Comparison of ENCODE assay signal across 9 mouse cellular contexts in genomic region chr6:88189312-88190042, GRCm38 (mm10). TPM values are rescaled to one million over a fixed set of nuclear protein-coding genes. Genes with fewer than 3 reads are reported as not detected.
A peak's percentile ranks its signal among the peaks of the same experiment; 100 is the strongest.
DNase-seq lines count a peak whose midpoint lies in the region; ATAC-seq and TF ChIP-seq lines count a peak whose summit lies in the region.
"Had no signal": no experiment of that assay in that cellular context is flagged by ENCODE, and none has a peak within 500 bp of the region (broad histone marks: within the 10 kb centered on the region; RNA-seq: fewer than 3 reads in every experiment).

No protein-coding gene starts in this region.

- peak overlapping the region; percentile 77 for H3K4me2 ChIP-seq in forebrain, embryonic 14.5 days (ENCODE audit: low read length)
- peak overlapping the region; percentile 71 for H3K4me2 ChIP-seq in liver, postnatal 0 days (ENCODE audit: low read depth, low read length)
- peak overlapping the region; percentile 58 for H3K4me2 ChIP-seq in neural tube, embryonic 14.5 days (ENCODE audit: low read depth, low read length)

- H3K9ac ChIP-seq in ES-E14 (ENCODE audit: insufficient read depth, low read depth, low read length, poor library complexity, severe bottlenecking), result peak overlapping the region; percentile 25; the same call in 1 of the 2 replicates
- H3K9ac ChIP-seq in forebrain, embryonic 14.5 days (ENCODE audit: low read length), result peak overlapping the region; percentile 38
- H3K9ac ChIP-seq in liver, postnatal 0 days (replicated peaks), result no peak overlapping the region
- H3K9ac ChIP-seq in neural tube, embryonic 14.5 days (replicated peaks; ENCODE audit: low read depth, low read length), result no peak overlapping the region

- H3K36me3 ChIP-seq in ES-E14 (ENCODE audit: control insufficient read depth, insufficient read depth, low read length, poor library complexity, severe bottlenecking), result no peaks in the 10 kb centered on the region
- H3K36me3 ChIP-seq in forebrain, embryonic 14.5 days (ENCODE audit: control insufficient read depth, insufficient read depth, low read length), result no peaks in the 10 kb centered on the region
- no peaks in the 10 kb centered on the region for H3K36me3 ChIP-seq in liver, postnatal 0 days (replicated peaks; ENCODE audit: insufficient read depth, low read length)
- no peaks in the 10 kb centered on the region for H3K36me3 ChIP-seq in neural tube, embryonic 14.5 days (ENCODE audit: control insufficient read depth, insufficient read depth, low read length)

- no peak overlapping the region for H3K27ac ChIP-seq in ES-E14 (ENCODE audit: insufficient read depth, low read depth, low read length, poor library complexity, severe bottlenecking)
- no peak overlapping the region for H3K27ac ChIP-seq in forebrain, embryonic 14.5 days (ENCODE audit: low read depth, low read length)
- peak overlapping the region; percentile 75 for H3K27ac ChIP-seq in layer of hippocampus, adult 2 months
- no peak overlapping the region for H3K27ac ChIP-seq in liver, postnatal 0 days (ENCODE audit: low read depth)
- no peak overlapping the region for H3K27ac ChIP-seq in neural tube, embryonic 14.5 days (ENCODE audit: low read depth, low read length)

- peak overlapping the region; percentile 15 to 61 for H3K4me3 ChIP-seq in ES-E14 (ENCODE audit: insufficient read depth in 1 of 2, low read depth in 1 of 2, low read length in 2 of 2, poor library complexity in 1 of 2, severe bottlenecking in 1 of 2)
- H3K4me3 ChIP-seq in forebrain, embryonic 14.5 days (ENCODE audit: low read depth, low read length), result peak overlapping the region; percentile 39
- peak overlapping the region; percentile 74 for H3K4me3 ChIP-seq in layer of hippocampus, adult 2 months
- H3K4me3 ChIP-seq in liver, postnatal 0 days (ENCODE audit: low read depth, low read length), result peak overlapping the region; percentile 50
- H3K4me3 ChIP-seq in neural tube, embryonic 14.5 days (ENCODE audit: low read depth, low read length), result peak overlapping the region; percentile 41

- no peak; the same call in 1 of the 2 replicates for TF ChIP-seq CTCF in layer of hippocampus, adult 2 months (conservative IDR thresholded peaks at IDR 0.05)
- TF ChIP-seq CTCF in liver, postnatal 0 days (IDR thresholded peaks at IDR 0.05; ENCODE audit: low read depth), result peak; percentile 85

- under 1% methylated on average over 56 of the region's 56 CpGs for WGBS in forebrain, embryonic 14.5 days
- whole genome bisulfite sequencing in liver, postnatal 0 days (ENCODE audit: insufficient replicate concordance), result 4% methylated on average over 55 of the region's 56 CpGs
- under 1% methylated on average over 55 of the region's 56 CpGs for WGBS in neural tube, embryonic 14.5 days

- peak; percentile 80 for ATAC-seq in forebrain, embryonic 14.5 days
- ATAC-seq in liver, postnatal 0 days, result peak; percentile 74
- ATAC-seq in neural tube, embryonic 14.5 days (ENCODE audit: low read depth), result peak; percentile 81

- peaks cover 70% of the 10 kb centered on the region for H3K27me3 ChIP-seq in forebrain, embryonic 14.5 days (replicated peaks; ENCODE audit: control insufficient read depth, insufficient read depth, low read length)
- peaks cover 71% of the 10 kb centered on the region for H3K27me3 ChIP-seq in liver, postnatal 0 days (ENCODE audit: insufficient read depth, low read length)
- H3K27me3 ChIP-seq in neural tube, embryonic 14.5 days (ENCODE audit: control insufficient read depth, insufficient read depth, low read length), result peaks cover 48% of the 10 kb centered on the region

- no peaks in the 10 kb centered on the region for H3K9me3 ChIP-seq in ES-E14 (ENCODE audit: control insufficient read depth, insufficient read depth, low read depth, low read length)
- H3K9me3 ChIP-seq in forebrain, embryonic 14.5 days (replicated peaks; ENCODE audit: control insufficient read depth, low read length), result no peaks in the 10 kb centered on the region
- no peaks in the 10 kb centered on the region for H3K9me3 ChIP-seq in liver, postnatal 0 days (ENCODE audit: low read length)
- no peaks in the 10 kb centered on the region for H3K9me3 ChIP-seq in neural tube, embryonic 14.5 days (ENCODE audit: control insufficient read depth, low read length)

- in situ Hi-C loops in ES-E14 (cut with MboI; ENCODE audit: low sequenced_read_pairs in 2 of 2, unreplicated experiment in 2 of 2), result loop anchor here in 1 of 2 experiments (10.0 kb wide), 1 partner anchor 315 kb away; no protein-coding TSS in a partner anchor

- H3K4me1 ChIP-seq in ES-E14 (ENCODE audit: control insufficient read depth in 2 of 2, insufficient read depth in 2 of 2, low read length in 2 of 2, poor library complexity in 1 of 2), result peaks cover 0 to 8% of the 10 kb centered on the region in 2 experiments; a peak in 1 of 4 replicates
- peaks cover 11% of the 10 kb centered on the region for H3K4me1 ChIP-seq in forebrain, embryonic 14.5 days (ENCODE audit: control insufficient read depth, insufficient read depth, low read length)
- H3K4me1 ChIP-seq in liver, postnatal 0 days (ENCODE audit: insufficient read depth), result peaks cover 18% of the 10 kb centered on the region
- H3K4me1 ChIP-seq in neural tube, embryonic 14.5 days (ENCODE audit: control insufficient read depth, insufficient read depth, low read length), result peaks cover 6% of the 10 kb centered on the region; the same call in 1 of the 2 replicates

- TF ChIP-seq EP300 in liver, postnatal 0 days (IDR thresholded peaks at IDR 0.05; ENCODE audit: low read depth), result no peak

- peak; percentile 85 for DNase-seq in ES-E14 (ENCODE audit: low read depth, low spot score)
- DNase-seq in cerebellum, adult 11-12 months, result peak; percentile 67
- peak; percentile 83 for DNase-seq in forebrain, embryonic 14.5 days (ENCODE audit: low spot score)
- peak; percentile 82 for DNase-seq in heart, postnatal 4 days
- peak; percentile 65 to 74 for DNase-seq in layer of hippocampus, adult 2 months (ENCODE audit: low spot score in 2 of 2)
- DNase-seq in liver, postnatal 0 days, result peak; percentile 70
- DNase-seq in thymus, adult 18-20 months, result peak; percentile 35 to 54

TF ChIP-seq in ES-E14, 5 proteins besides CTCF, POLR2A, EP300 and RAD21:
- TF ChIP-seq CHD2 (IDR thresholded peaks at IDR 0.05; ENCODE audit: low read depth, low read length) (no peak), HCFC1 (IDR thresholded peaks at IDR 0.05; ENCODE audit: borderline replicate concordance, insufficient read depth, low read length) (peak; percentile 66; the same call in 1 of the 2 replicates), ZC3H11A (IDR thresholded peaks at IDR 0.05; ENCODE audit: borderline replicate concordance, low read depth, low read length) (peak; percentile 87)

RNA-seq across cellular contexts. Expression of gene Gata2, which starts 4.2 kb away (rescaled TPM):
- 1.3 and 5.4 TPM in 2 replicates for total RNA-seq in ES-E14 (2012; rRNA removed)
- 1.5 and 1.6 TPM in 2 replicates for polyA plus RNA-seq in forebrain, embryonic 14.5 days (2014; fragmentation: Nextera tagmentation; extraction: Ambion mirVana)
- 10 to 100 TPM; 15.2 to 16.8 TPM for total RNA-seq in heart, postnatal 4 days (2021)
- total RNA-seq in layer of hippocampus, adult 2 months (2021), result 1 to 10 TPM; 6.8 to 7.7 TPM
- 4.1 and 4.4 TPM in 2 replicates for polyA plus RNA-seq in liver, postnatal 0 days (2015; fragmentation: Nextera tagmentation; extraction: Ambion mirVana)
- 5.4 and 7.6 TPM in 2 replicates for polyA plus RNA-seq in neural tube, embryonic 14.5 days (2014; fragmentation: Nextera tagmentation; extraction: Ambion mirVana)

RNA-seq across cellular contexts. Expression of gene Dnajb8, which starts 32.6 kb away (rescaled TPM):
- not detected in 2 replicates for total RNA-seq in ES-E14 (2012; rRNA removed)
- not detected in 2 replicates for polyA plus RNA-seq in forebrain, embryonic 14.5 days (2014; fragmentation: Nextera tagmentation; extraction: Ambion mirVana)
- not detected for total RNA-seq in heart, postnatal 4 days (2021)
- not detected for total RNA-seq in layer of hippocampus, adult 2 months (2021)
- polyA plus RNA-seq in liver, postnatal 0 days (2015; fragmentation: Nextera tagmentation; extraction: Ambion mirVana), result not detected in 2 replicates
- not detected in 2 replicates for polyA plus RNA-seq in neural tube, embryonic 14.5 days (2014; fragmentation: Nextera tagmentation; extraction: Ambion mirVana)
- polyA plus RNA-seq: frontal cortex, adult 2 months had no signal

Comparison
In these comparisons a context has a peak if more than half of its experiments do, and no peak if none do; other contexts are left out.
1. H3K9ac ChIP-seq: peak in ES-E14 (single experiment) and forebrain, embryonic 14.5 days (single experiment); none in liver, postnatal 0 days (single experiment) and neural tube, embryonic 14.5 days (single experiment).
2. Peak in every context shown above with its lines, with median percentiles within 50 percentile points of each other: DNase-seq, H3K4me3 ChIP-seq, ATAC-seq and H3K4me2 ChIP-seq.